ENCODE assay signal across 17 mouse cellular contexts in the genomic region with DNA sequence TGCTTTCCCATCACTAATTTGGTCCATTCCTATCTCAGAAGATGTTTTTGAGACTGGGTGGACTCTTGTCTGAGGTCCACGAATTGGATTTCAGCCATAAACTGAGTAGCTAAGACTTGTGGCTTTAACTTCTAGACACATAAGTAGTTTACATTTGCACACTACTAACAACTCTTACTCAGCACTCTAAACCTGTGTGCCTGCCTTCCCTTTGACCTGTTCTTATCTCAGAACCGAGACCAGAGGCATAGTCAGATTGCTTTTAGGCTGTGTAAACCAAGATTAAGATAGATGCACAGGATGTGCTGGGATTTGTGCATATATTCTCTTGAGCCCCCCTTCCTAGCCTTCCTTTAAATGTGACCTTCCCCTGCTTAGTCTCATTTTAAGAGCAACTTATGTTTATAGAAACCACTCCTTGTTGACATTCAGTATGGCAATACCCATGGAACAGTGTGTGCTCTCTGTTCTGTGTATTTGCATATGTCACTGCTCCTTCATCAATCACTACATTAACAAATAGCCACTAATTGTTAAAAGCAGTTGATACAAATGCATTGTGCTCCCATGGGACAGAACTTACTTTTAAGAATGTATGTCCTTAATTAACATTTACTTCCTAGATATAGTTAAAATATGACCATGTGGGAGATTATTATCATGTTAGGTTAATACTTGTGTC. TPM values are rescaled to one million over a fixed set of nuclear protein-coding genes. Genes with fewer than 3 reads are reported as not detected.
DNase-seq lines count a peak whose midpoint lies in the region; ATAC-seq and TF ChIP-seq lines count a peak whose summit lies in the region.
"Had no signal": no experiment of that assay in that cellular context is flagged by ENCODE, and none has a peak within 500 bp of the region (broad histone marks: within the 10 kb centered on the region; RNA-seq: fewer than 3 reads in every experiment).

No protein-coding gene starts in this region.

- no peak for ATAC-seq in forebrain, embryonic 14.5 days
- ATAC-seq in hindbrain, postnatal 0 days: no peak
- no peak for ATAC-seq in neural tube, embryonic 12.5 days (ENCODE audit: low FRiP score, low read depth)
- ATAC-seq: Patski had no signal

- DNase-seq in embryonic facial prominence, embryonic 10.5 days (ENCODE audit: low spot score): no peak
- DNase-seq in forebrain, embryonic 14.5 days (ENCODE audit: low spot score): no peak
- DNase-seq in hindbrain, postnatal 0 days (ENCODE audit: low spot score): no peak
- DNase-seq in liver: no peak
- no peak for DNase-seq in thymus, adult 18-20 months
- no peak for DNase-seq in heart, adult 9 months (ENCODE audit: low spot score in 2 of 2)
- DNase-seq: cerebellum, adult 2 months; gastrocnemius, postnatal 14 days; kidney, adult 8-10 months; layer of hippocampus, postnatal 36 days had no signal

- H3K4me1 ChIP-seq in embryonic facial prominence, embryonic 10.5 days: peaks cover 38% of the 10 kb centered on the region
- H3K4me1 ChIP-seq in forebrain, embryonic 14.5 days (ENCODE audit: control insufficient read depth, insufficient read depth, low read length): peaks cover 11% of the 10 kb centered on the region; the same call in 1 of the 2 replicates
- H3K4me1 ChIP-seq in hindbrain, postnatal 0 days (ENCODE audit: insufficient read depth, low read length): peaks cover 8% of the 10 kb centered on the region
- H3K4me1 ChIP-seq in neural tube, embryonic 12.5 days: peaks cover 29% of the 10 kb centered on the region

- no peak for TF ChIP-seq CTCF in hindbrain, postnatal 0 days (IDR thresholded peaks at IDR 0.05; ENCODE audit: low read depth)

- WGBS in embryonic facial prominence, embryonic 10.5 days: 73% methylated on average over 2 of the region's 2 CpGs
- WGBS in forebrain, embryonic 14.5 days: 65% methylated on average over 2 of the region's 2 CpGs
- WGBS in hindbrain, postnatal 0 days: 59% methylated on average over 2 of the region's 2 CpGs
- WGBS in neural tube, embryonic 12.5 days: 58% methylated on average over 2 of the region's 2 CpGs

- H3K36me3 ChIP-seq in embryonic facial prominence, embryonic 10.5 days (replicated peaks): peaks cover 6% of the 10 kb centered on the region; the same call in 1 of the 2 replicates
- H3K36me3 ChIP-seq in forebrain, embryonic 14.5 days (ENCODE audit: control insufficient read depth, insufficient read depth, low read length): no peaks in the 10 kb centered on the region
- no peaks in the 10 kb centered on the region for H3K36me3 ChIP-seq in hindbrain, postnatal 0 days (ENCODE audit: insufficient read depth, low read length)
- no peaks in the 10 kb centered on the region; the same call in 1 of the 2 replicates for H3K36me3 ChIP-seq in neural tube, embryonic 12.5 days

- no peaks in the 10 kb centered on the region for H3K9me3 ChIP-seq in embryonic facial prominence, embryonic 10.5 days
- H3K9me3 ChIP-seq in forebrain, embryonic 14.5 days (replicated peaks; ENCODE audit: control insufficient read depth, low read length): no peaks in the 10 kb centered on the region
- no peaks in the 10 kb centered on the region for H3K9me3 ChIP-seq in hindbrain, postnatal 0 days (ENCODE audit: low read length)
- H3K9me3 ChIP-seq in neural tube, embryonic 12.5 days: no peaks in the 10 kb centered on the region
- H3K9me3 ChIP-seq: limb, embryonic 10.5 days had no signal

- H3K27me3 ChIP-seq in embryonic facial prominence, embryonic 10.5 days (replicated peaks; ENCODE audit: low read depth, poor library complexity, severe bottlenecking): no peaks in the 10 kb centered on the region
- no peaks in the 10 kb centered on the region for H3K27me3 ChIP-seq in forebrain, embryonic 14.5 days (replicated peaks; ENCODE audit: control insufficient read depth, insufficient read depth, low read length)
- H3K27me3 ChIP-seq in hindbrain, postnatal 0 days (ENCODE audit: insufficient read depth, low read length): no peaks in the 10 kb centered on the region
- no peaks in the 10 kb centered on the region for H3K27me3 ChIP-seq in neural tube, embryonic 12.5 days (replicated peaks)

- H3K27ac ChIP-seq in embryonic facial prominence, embryonic 10.5 days (replicated peaks): no peak overlapping the region
- no peak overlapping the region for H3K27ac ChIP-seq in forebrain, embryonic 14.5 days (ENCODE audit: low read depth, low read length)
- H3K27ac ChIP-seq in hindbrain, postnatal 0 days: no peak overlapping the region
- no peak overlapping the region for H3K27ac ChIP-seq in neural tube, embryonic 12.5 days
- H3K27ac ChIP-seq: limb, embryonic 10.5 days; liver, embryonic 14.5 days had no signal

- H3K4me3 ChIP-seq in embryonic facial prominence, embryonic 10.5 days: peak overlapping the region; percentile 18; the same call in 1 of the 2 replicates
- no peak overlapping the region for H3K4me3 ChIP-seq in forebrain, embryonic 14.5 days (ENCODE audit: low read depth, low read length)
- no peak overlapping the region for H3K4me3 ChIP-seq in hindbrain, postnatal 0 days (ENCODE audit: low read length)
- no peak overlapping the region; the same call in 1 of the 2 replicates for H3K4me3 ChIP-seq in neural tube, embryonic 12.5 days
- H3K4me3 ChIP-seq: limb, embryonic 10.5 days had no signal

- peak overlapping the region; percentile 41 for H3K4me2 ChIP-seq in forebrain, embryonic 14.5 days (ENCODE audit: low read length)
- H3K4me2 ChIP-seq in hindbrain, postnatal 0 days (ENCODE audit: low read depth, low read length): peak overlapping the region; percentile 70
- H3K4me2 ChIP-seq in neural tube, embryonic 12.5 days (replicated peaks): peak overlapping the region; percentile 58
- H3K4me2 ChIP-seq: heart, embryonic 11.5 days had no signal

- H3K9ac ChIP-seq in forebrain, embryonic 14.5 days (ENCODE audit: low read length): no peak overlapping the region
- no peak overlapping the region for H3K9ac ChIP-seq in hindbrain, postnatal 0 days (replicated peaks; ENCODE audit: low read length)
- no peak overlapping the region for H3K9ac ChIP-seq in neural tube, embryonic 12.5 days
- H3K9ac ChIP-seq: liver, embryonic 14.5 days had no signal

RNA-seq across cellular contexts. Expression of a gene that starts 7.0 kb away (rescaled TPM):
- polyA plus RNA-seq in embryonic facial prominence, embryonic 10.5 days (2016; fragmentation: Nextera tagmentation; extraction: Ambion mirVana): 8.7 and 9.3 TPM in 2 replicates
- polyA plus RNA-seq in forebrain, embryonic 14.5 days (2014; fragmentation: Nextera tagmentation; extraction: Ambion mirVana): 18.2 and 20.5 TPM in 2 replicates
- total RNA-seq in hindbrain, postnatal 0 days (2014; rRNA removed): 21.0 and 28.9 TPM in 2 replicates
- 19.5 and 23.2 TPM in 2 replicates for polyA plus RNA-seq in hindbrain, postnatal 0 days (2015; fragmentation: Nextera tagmentation; extraction: Ambion mirVana)
- 22.9 and 24.4 TPM in 2 replicates for polyA plus RNA-seq in neural tube, embryonic 12.5 days (2016; fragmentation: Nextera tagmentation; extraction: Ambion mirVana)
- total RNA-seq: hematopoietic stem cell, adult 5-6 weeks; megakaryocyte, adult 5-6 weeks had no signal
